Mouse (Mus musculus): ENCODE measurements around the gene Arl13a.

DNA sequence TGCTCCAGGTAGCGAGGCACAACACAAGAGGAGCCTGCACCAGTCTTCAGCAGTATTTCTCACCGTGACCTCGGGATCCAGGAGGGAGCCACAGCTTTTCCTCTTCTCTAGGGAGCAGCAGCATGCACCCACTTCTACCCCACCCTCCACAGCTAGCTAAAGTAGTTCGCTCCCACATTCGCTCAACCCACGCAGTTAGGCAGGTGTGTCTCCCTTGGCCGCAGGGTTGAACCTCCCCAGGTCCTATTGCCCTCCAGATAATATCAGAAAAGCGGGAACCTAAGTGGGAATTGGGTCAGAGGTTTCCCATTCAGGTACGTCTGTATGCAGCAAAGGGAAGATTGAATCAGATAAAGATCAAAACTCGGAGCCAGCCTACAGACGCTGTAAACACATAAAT lies 24.5 kb upstream of the Arl13a start:
- TF ChIP-seq ZNF384 (IDR thresholded peaks at IDR 0.05; ENCODE audit: low read depth, low read length) (no peak), CHD1 (IDR thresholded peaks at IDR 0.05; ENCODE audit: low read depth, low read length) (no peak), CTCF (conservative IDR thresholded peaks at IDR 0.05 in 1 of 2, IDR thresholded peaks at IDR 0.05 in 1 of 2; ENCODE audit: low read depth in 2 of 2, low read length in 2 of 2) (no peak), GABPA (IDR thresholded peaks at IDR 0.05; ENCODE audit: insufficient replicate concordance, low read depth, low read length) (no peak), POLR2A (IDR thresholded peaks at IDR 0.05; ENCODE audit: low read depth, low read length) (no peak), MYC (IDR thresholded peaks at IDR 0.05; ENCODE audit: low read depth, low read length) (no peak), TCF12 (IDR thresholded peaks at IDR 0.05; ENCODE audit: low read depth, low read length) (no peak), EP300 (IDR thresholded peaks at IDR 0.05; ENCODE audit: low read length) (no peak), NRF1 (IDR thresholded peaks at IDR 0.05; ENCODE audit: low read depth, low read length) (no peak), USF1 (IDR thresholded peaks at IDR 0.05; ENCODE audit: low read depth, low read length) (no peak), MAX (IDR thresholded peaks at IDR 0.05; ENCODE audit: low read length) (no peak), CHD2 (IDR thresholded peaks at IDR 0.05; ENCODE audit: low read length) (no peak), E2F4 (IDR thresholded peaks at IDR 0.05; ENCODE audit: insufficient replicate concordance, low read depth, low read length) (no peak)

All from CH12.LX (cell line).